Mouse (Mus musculus) gastrocnemius, postnatal 4 days (tissue): ENCODE results near the gene Dync1i1. TPM values are rescaled to one million over a fixed set of nuclear protein-coding genes. Genes with fewer than 3 reads are reported as not detected.

Experiments used
- DNase-seq, 2 experiments: peaks; one replicate each; pipeline ENCODE4 v3.0.0; 2021 to 2022; ENCODE audit warnings: low spot score in 2 of 2, mixed read lengths in 2 of 2
- total RNA-seq, 2 experiments: library from RNA; stranded (reverse); gene quantifications; 2 replicates each; pipeline ENCODE4 v1.2.3; 2021

Dync1i1 gene
- total RNA-seq, 2 experiments from 2014 or later: 4.5 to 5.3 TPM

DNA sequence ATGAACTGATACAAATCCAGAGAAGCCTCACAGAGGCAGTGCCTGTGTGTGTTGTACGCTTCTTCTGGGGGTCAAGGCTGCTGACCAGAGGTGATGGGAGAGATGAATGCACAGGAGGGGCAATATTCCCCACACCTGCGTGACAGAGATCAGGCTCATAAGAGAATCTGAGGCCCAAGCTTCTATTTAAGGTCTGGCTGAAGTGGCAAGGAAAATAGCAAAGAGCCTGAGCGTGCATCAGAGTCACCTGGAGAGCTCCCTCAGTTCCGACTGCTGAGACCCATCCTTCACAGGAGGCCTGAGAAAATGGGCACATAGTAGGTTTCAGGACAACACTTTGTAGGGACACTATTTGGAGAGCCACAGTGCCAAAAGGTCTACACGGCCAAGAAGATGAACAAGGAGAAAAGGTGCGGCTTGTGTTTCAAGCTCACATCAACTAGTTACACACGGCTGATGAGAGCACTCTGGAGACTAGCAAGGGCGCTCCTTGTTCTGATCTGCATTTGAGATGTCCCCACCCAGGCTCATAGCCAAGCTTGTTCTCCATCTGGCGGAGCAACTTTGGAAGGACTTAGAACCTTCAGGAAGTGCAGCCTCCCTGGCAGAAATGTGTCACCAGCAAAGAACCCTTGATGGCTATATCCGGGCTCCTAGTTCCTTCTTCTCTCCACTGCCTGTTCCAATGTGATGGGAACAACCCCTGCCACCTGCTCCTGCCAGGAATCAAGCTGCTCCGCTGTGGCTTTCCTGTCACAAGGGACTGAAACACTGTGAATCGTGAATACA is 128.8 kb downstream of the Dync1i1 start:
- no peak for DNase-seq

DNA sequence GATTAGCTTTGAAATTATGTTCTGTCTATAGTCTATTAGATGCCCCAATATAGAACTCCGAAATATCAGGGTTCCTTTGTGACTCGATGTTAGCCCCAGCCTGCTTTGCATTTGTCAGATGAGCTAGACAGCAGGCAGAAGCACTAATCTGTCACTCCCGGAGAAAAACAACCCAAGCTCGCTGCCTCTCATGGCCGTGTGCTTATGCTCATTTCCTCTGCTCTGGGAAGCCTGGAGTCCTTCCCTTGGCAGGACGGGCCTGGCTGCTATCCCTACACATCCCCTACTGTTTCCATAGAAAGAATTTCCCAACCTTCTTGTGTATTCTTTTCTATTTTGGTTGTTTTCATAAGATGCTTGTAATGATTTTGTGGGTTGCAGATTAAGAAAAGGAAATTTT is 130.1 kb downstream of the Dync1i1 start:
- no peak for DNase-seq

DNA sequence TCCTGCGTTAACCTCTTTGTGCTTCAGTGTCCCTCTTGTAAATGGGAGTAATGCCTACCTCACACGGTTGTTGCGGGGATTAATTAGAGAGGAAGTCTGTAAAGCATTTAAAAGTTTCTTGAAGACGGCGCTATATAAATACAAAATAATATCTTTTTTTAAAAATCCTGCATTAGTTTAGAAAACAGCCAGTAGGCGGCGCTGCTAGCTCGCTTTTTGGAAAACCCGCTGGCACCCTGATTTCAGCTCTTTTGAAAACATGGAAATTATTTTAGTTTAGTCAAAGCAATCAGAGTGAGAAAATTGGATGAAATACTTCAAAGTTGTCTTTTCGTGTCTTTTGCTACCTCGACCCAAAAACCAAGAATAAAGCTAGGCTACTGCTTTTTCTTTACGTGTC is 132.9 kb downstream of the Dync1i1 start:
- peak in 1 of 2 experiments; percentile 45 for DNase-seq

DNA sequence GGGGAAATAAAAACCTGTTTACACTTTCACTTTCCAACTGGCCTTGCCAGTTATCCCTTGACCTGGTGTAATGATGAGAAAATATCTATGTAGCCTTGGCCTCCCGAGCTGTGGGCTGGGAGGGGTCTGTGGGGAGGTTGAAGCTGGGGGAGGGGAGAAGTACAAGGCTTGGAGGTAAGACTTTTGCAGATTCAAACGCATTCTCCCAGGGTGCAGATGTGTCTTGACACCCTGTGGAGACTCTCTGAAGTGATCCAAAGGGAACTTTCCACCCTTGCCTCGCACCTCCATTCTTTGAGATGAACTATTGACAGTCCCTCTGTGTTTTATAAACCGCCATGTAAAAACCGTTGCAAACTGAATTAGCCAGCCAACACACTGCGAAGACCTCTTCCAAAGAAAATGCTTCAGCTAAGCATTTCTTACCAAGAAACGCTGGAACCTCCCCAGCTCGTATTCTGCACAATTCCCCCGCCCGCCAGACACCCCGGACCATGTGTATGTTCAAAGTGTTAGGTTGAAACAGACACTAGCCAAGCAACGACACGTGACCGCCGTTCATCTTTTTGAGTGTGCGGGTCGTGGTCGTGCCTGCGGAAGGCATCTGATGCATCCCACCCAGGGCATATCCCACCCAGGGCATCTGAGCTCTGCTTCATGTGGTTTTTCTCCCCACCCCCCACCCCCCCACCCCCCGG is 133.6 kb downstream of the Dync1i1 start:
- no peak for DNase-seq

DNA sequence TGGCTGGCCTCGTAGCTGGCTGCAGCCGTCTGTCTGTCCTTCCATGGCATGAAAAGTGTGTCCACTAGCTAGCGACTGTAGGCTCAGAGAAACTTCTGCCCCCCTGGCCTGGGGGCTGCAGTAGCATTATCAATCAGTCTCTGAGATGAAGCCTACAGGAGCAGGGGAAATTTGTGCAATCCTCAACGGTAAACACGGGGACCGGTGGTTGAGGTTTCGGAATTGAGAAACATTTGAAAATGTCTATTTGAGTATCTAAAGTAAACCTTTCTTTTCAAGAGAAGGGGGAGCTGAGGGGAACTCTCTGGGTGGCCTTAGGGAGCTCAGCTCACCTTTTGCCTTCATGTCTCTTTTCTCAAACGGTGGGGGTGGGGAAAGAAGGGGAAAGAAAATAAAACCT is 134.2 kb downstream of the Dync1i1 start:
- DNase-seq: no peak

DNA sequence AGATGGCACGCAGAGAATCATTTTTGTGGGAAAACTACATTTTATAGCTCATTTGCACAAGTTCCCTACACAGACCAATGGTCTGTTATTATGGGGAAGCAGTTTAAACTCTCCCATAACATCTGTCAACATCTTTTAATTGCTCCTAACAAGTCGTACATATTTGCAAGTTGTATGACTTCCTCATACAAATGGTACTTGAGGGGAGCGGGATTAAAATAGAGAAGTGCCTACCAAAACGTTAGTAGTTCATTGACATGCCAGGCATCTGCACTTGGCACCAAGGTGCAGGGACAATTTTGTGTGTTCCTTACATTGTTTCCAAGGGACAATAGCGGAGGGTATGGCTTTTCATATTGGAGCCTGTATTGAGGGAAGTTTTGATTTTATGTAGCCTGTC is 140.7 kb downstream of the Dync1i1 start:
- no peak for DNase-seq

DNA sequence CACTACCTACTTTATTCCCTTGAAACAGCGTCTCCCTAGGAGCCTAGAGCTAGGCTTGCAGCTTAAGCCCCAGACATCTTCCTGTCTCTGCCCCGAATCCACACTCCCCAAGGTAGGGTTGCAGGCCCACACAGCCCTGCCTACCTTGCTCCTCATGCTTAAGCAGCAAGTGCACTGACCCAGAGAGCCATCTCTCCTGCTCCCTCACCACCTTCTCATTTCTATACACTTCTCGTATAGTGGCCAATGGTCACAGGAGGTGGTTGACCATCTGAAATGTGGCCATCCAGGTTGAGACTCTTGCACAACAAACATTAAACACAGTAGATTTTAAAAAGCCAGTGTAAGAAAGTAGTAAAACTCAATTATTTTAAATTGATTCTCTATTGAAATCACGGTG is 141.8 kb downstream of the Dync1i1 start:
- no peak for DNase-seq

DNA sequence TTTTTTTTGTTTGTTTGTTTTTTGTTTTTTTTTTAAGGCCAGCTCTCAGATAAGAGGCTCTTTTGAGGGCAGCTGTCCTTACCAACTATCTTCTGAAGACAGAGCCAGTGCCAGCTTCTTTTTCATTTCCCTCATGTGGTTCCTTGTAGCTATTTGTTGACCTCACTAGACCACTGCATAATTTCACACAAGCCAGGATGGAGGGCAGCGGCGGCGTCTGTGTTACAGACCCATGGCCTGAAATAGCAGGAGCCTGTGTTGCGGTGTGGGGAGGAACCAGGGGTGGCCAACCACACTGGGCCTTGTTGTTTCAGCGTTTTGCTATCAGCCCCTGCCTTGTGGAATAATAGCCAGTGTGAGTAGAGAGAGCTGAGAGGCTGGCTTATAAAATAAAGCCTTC is 145.6 kb downstream of the Dync1i1 start:
- no peak for DNase-seq

DNA sequence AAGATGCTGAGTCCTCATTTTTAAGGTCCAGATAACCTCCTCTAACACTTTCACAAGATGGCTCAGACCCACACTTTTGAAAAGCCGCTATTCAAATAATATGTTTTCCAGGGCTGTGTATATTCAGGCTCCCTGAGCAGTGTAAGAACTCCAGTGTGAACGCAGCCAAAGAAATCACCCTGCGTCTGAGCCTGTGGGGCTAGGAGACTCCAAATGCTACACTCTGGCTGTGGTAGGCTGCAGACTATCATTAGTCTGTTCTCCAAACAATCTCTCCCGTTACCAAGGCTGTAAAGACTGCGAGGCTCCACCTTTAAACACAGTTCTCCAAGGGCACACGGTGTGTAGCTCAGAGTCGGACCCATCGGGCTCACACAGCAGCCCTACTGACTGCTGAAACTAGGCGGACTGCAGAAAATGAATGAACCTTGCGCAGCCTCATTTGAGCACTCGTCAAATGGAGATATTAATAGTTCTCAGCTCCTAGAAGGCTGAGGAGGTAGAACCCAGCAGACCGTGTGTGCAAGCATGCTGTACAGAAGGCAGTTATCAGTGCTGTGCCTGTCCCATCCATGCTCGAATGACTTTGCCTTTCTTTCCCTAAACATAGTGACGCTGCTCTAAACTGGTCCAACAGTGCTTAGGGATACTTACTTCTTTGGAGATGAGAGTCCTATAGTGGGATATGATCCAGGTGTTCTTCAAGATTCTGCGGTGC is 146.3 kb downstream of the Dync1i1 start:
- DNase-seq: no peak

DNA sequence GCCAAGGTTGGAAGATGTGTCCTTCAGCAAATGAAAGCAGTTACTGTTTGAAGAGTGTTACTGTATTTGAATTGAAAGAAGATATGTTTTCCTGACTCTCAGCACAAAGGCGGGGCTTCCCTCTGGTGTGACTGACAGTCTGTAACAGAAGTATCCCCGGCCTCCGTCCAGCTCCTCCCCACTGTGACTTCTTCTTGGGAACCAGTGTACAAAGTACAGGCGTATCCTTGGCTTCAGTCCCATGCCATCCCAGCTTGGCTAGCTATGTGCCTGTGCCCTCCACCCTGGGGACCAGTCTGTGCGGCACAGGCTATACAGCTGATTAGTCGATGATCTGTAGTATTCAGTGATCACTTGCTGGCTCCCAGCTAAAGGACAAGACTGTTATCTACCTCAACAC is 163.9 kb downstream of the Dync1i1 start:
- DNase-seq: no peak

DNA sequence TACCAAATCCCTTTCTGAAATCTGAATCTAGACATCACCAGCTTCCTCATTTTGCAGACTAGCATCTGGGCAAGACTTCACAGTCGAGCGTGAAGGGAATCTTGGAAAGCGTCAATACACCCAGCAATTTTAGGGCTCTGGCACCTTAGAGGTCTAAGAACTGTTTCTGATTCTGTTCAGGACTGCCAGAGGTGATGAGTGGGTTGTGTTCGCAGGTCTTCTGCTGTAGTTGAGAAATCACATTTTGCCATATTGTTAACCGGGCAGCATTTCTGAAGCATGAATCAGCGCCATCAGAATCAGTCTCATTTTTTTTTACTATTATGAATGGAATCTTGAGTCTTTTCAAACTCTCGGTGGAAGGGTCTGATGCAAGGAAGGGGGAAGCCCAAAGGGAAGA is 185.9 kb downstream of the Dync1i1 start:
- no peak for DNase-seq

DNA sequence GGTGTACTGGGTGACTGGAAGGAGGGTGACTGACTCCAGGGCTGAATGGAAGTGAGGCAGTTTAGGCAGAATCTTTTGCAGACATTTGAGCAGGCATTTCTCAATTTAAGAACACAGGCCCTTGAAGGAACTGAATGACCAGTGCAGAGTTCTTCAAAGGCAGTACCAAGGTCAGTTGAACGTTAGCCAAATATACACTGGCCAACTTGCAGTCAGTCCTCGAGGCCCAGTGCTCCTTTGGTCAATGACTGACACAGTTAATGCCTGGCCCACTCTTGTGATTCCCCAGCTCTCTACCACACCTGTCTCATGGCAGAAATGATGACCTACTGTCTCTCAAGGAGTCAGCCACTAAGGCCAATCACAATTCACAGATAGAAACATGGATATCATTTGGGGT is 189.6 kb downstream of the Dync1i1 start:
- DNase-seq: no peak

DNA sequence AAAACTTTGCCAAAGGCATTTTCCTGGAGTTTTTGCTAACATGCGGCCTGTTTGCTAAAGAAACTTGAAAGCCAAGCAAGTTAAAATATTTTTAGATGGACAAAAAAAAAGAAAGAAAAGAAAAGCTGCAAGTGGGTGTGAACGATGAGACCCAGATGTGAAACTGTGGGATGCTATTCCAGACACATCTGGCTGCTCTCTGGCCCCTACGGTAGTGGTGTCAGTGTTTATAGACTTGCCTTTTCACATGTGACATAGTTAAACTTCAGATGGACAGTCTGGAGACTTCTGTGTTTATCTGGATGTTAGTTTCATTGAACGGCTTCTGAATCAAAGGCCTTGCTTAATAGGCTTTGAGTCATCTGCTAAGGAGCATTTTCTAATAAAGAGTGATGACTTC is 195.2 kb downstream of the Dync1i1 start:
- no peak for DNase-seq

DNA sequence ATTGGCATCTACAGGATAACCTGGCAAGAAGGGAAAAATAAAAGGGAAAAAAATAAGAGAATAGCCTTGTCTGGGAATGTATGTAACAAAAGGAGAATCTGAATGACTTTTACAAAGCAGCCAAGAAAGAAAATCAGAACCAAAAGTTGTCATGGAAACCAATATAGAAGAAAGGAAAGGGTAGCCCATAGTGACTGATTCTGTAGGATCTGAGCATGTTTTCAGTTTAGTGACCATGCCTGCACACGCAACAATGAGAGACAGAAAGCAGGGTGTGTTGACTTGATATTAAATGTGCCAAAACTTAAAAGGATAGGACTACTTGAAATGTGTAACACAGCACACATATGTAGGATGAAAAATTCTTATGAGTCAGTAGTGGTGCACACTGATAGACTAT is 197.2 kb downstream of the Dync1i1 start:
- no peak for DNase-seq

DNA sequence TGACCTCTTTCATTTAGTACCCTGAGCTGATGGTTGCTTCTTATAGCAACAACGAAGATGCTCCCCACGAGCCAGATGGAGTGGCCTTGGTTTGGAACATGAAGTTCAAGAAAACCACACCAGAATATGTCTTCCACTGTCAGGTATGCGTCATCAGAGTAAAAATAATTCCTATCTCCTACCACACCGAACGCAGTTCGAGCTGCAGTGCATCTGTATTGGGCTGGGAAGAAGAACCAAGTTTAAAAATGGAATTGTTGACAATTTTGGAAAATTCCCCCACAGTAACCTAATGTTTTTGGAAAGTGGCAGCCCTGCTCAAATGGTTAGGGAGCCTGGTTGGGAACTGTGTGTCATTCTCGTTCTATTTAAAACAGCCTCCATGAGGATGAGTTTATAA is 197.7 kb downstream of the Dync1i1 start:
- DNase-seq: no peak

DNA sequence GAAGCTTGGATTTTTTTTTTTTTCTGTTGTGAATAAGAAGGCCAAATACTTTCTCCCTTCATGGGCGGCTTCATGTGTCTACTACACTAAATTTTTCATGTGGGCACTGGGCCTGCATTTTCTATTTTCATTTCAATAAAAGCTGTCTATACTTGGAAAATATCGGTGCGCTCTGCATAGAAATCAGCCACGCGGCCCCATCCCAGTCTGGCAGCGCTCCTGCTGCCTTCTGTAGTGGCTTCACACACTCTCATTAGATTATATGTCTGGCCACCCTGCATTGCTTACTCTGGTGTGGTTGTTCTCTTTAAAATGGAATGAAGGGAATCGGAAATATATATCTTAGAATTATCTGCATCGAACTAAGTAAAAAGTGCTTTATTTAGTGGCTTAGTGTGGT is 204.7 kb downstream of the Dync1i1 start:
- DNase-seq: no peak

DNA sequence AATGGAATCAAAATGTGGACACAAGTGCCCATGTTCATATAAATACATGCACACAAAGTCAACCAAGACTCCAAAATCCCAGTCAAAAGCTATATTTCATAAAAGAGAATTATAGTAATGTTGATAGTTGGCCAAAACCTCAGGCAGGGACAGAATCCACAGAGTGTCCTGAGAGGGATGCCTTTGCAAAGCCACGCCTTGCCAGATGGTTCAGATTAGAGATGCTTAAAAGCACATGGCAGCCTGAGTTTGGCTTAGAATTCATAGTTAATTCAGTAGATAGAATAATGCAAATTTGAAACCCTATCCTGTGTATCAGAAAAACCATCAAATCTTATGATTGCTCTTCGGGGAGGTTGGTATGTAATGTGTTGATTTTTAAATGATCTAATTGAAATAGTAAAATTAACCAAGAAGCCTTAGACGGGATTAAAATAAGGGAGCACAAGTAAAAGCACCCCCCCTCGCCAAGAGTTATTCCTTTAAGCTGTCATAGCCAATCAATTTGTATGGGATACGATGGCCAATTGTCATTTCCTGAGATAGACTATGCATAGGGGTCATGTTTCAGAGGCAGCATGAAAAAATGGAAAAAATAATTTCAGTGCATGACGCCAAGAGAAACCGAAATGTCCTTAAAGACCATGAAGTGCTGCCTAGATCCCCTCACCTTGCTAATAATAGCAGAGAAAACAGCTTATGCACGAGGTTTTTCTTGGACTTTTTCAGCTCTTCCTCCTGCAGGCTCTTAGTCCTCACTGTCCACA is 210.3 kb downstream of the Dync1i1 start:
- DNase-seq: no peak

DNA sequence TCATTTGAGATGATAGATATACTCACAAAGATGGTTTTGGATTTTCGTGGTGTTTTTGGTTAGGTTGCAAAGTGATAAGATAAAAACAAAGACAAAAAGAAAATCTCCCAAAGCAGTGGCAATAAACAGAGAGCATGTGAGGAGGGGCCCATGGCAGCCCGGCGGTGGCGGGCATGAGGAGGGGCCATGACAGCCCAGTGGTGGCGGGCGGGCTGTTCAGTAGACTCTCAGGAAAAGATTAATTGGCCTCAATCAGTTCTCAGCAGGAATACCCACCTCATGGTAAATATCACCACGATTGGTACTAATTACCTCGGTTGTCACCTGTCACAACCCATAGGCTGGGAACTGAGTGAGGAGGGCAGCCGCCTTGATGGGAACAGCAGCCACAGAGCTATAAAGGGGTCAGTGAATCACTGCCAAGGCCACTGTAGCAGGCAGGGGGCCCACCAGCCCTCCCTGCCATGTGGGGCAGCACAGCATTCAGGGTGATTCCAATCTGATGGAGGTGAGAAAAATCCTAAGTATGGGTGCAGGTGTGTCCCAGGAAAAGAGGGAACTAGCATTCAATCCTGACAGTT is 224.5 kb downstream of the Dync1i1 start:
- DNase-seq: no peak

DNA sequence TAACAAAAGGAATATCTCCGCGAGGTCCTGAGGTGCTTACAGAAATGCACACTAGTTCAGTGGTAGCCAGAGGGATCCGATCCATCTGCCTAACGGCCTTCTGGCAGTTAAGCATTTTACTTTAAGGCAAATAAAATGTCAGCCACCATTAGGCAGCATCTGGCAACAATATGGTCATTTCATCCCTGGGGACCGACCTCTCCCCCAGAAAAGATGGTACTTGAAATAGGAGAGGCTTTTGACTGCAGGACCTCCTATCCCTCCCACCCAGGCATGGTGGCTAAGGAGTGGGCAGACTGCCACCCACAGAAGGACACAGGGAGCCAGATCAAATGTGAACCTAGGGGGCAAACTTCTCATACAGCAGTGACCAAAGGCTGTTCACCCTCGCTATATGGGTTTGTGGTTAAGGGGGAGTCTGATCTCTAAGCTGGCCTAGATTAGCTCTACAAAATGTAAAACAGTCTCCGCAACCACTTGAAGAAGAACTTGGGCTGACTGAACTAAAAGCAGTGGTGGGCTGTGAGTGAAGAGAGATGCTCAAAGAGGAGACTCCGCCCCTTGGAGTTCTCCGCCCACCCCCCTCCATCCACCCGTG is 231.0 kb downstream of the Dync1i1 start:
- DNase-seq: no peak

DNA sequence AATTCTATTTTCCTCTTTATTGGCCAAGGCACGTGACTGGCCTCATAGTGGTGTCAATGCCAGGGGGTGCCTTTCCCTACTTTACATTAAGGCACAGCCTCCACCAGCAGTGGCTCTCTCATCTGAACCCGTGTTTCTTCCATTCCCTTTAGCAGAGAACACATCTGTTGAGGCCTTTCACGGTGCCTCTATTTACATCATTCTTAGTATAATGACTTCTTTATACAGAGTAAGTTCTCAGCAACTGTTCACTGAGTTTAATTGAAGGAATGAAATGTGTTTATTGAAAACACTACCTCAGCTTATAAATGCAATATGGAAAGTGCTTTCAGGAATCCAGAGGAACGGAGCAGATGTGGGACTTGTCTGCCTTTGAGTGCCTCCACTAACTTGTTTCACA is 235.3 kb downstream of the Dync1i1 start:
- DNase-seq: no peak

DNA sequence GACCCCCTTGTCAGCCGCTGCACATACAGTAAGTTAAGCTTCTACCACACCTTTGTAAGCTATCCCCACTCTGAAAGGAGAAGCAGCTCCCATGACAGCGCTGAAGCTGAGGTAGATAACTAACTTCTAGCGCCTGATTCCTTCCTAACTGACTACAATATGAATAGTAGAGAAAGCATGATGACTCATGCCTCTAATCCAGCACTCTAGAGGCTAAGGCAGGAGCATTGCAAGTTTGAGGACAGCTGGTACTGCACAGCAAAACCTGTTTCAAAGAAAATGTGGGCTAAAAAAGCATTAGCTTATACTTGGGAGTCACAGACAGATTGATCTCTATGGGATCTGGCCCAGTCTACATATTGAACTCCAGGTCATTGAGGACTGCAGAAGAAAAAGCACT is 236.5 kb downstream of the Dync1i1 start:
- no peak for DNase-seq
